Mouse (Mus musculus) midbrain, embryonic 15.5 days (tissue): ENCODE results near the gene Gm21972. TPM values are rescaled to one million over a fixed set of nuclear protein-coding genes. Genes with fewer than 3 reads are reported as not detected.

Experiments used
- ATAC-seq: fragments of 200-750 bp; cut with Nextera tagmentation; replicated peaks from 2 replicates; pipeline ENCODE4 v1.8.0; 2017; ENCODE audit warnings: moderate TSS enrichment
- H3K27ac ChIP-seq: fragments of 300-500 bp; sonication (generic); 2 replicates; pipeline ENCODE4 v1.5.1; 2015; ENCODE audit warnings: mild to moderate bottlenecking, inconsistent platforms
- H3K27me3 ChIP-seq: fragments of 300-500 bp; sonication (generic); replicated peaks from 2 replicates; pipeline ENCODE4 v1.6.1; 2015; ENCODE audit warnings: inconsistent platforms
- H3K36me3 ChIP-seq: fragments of 300-500 bp; sonication (generic); replicated peaks from 2 replicates; pipeline ENCODE4 v1.6.1; 2015; ENCODE audit warnings: inconsistent platforms
- H3K4me1 ChIP-seq: fragments of 300-500 bp; sonication (generic); 2 replicates; pipeline ENCODE4 v1.6.1; 2015; ENCODE audit warnings: inconsistent platforms
- H3K4me2 ChIP-seq: fragments of 300-500 bp; sonication (generic); 2 replicates; pipeline ENCODE4 v1.6.1; 2015; ENCODE audit warnings: inconsistent platforms, mild to moderate bottlenecking, moderate library complexity
- H3K4me3 ChIP-seq: fragments of 300-500 bp; sonication (generic); 2 replicates; pipeline ENCODE4 v1.5.1; 2015; ENCODE audit warnings: mild to moderate bottlenecking, inconsistent platforms
- H3K9ac ChIP-seq: fragments of 300-500 bp; sonication (generic); 2 replicates; pipeline ENCODE4 v1.6.1; 2015; ENCODE audit warnings: mild to moderate bottlenecking, inconsistent platforms
- H3K9me3 ChIP-seq: fragments of 300-500 bp; sonication (generic); 2 replicates; pipeline ENCODE4 v1.6.1; 2016; ENCODE audit warnings: inconsistent platforms
- WGBS: fragments of 180-500 bp; shearing (Covaris S2); methylation state at CpG from one replicate; pipeline ENCODE4 v1.1.7; 2015; ENCODE audit warnings: mixed read lengths; 5-methylcytosine and 5-hydroxymethylcytosine counted together
- polyA plus RNA-seq: library from polyadenylated mRNA; unstranded; fragments of >200 nt; fragmentation: Nextera tagmentation; extraction: Ambion mirVana; gene quantifications from 2 replicates; pipeline ENCODE4 v1.2.1, GENCODE M21; 2015

Gm21972 gene
- polyA plus RNA-seq, 1 experiment from 2014 or later = 0.23 TPM

GRCm38 (mm10) chr1:86202617-86203219 lies 69.3 kb downstream of the Gm21972 start:
- WGBS = 88% methylated on average over 9 of the region's 9 CpGs
- H3K36me3 ChIP-seq = peaks cover 47% of the 10 kb centered on the region

GRCm38 (mm10) chr1:86210676-86211075 lies 77.2 kb downstream of the Gm21972 start:
- H3K4me2 ChIP-seq = no peak overlapping the region
- H3K4me1 ChIP-seq = no peaks in the 10 kb centered on the region
- WGBS = 79% methylated on average over 7 of the region's 7 CpGs
- H3K27me3 ChIP-seq = no peaks in the 10 kb centered on the region
- H3K36me3 ChIP-seq = peaks cover 48% of the 10 kb centered on the region; the same call in 1 of the 2 replicates
- no peak overlapping the region for H3K27ac ChIP-seq
- ATAC-seq = no peak
- no peak overlapping the region for H3K9ac ChIP-seq
- no peak overlapping the region for H3K4me3 ChIP-seq
- H3K9me3 ChIP-seq = no peaks in the 10 kb centered on the region

More at GRCm38 (mm10) chr1:86202617-86203219, 69.3 kb downstream of the Gm21972 start:
- Histone ChIP-seq H3K4me2 (no peak overlapping the region), H3K4me3 (no peak overlapping the region), H3K9ac (no peak overlapping the region), H3K4me1 (no peaks in the 10 kb centered on the region), H3K27me3 (no peaks in the 10 kb centered on the region), H3K9me3 (no peaks in the 10 kb centered on the region), H3K27ac (no peak overlapping the region)
- no peak for ATAC-seq

- H3K36me3 ChIP-seq = peaks cover 46% of the 10 kb centered on the region; the same call in 1 of the 2 replicates
- 91% methylated on average over 1 of the region's 1 CpGs for WGBS
These were observed 78.1 kb downstream of the Gm21972 start for GRCm38 (mm10) chr1:86211498-86211897.

More at GRCm38 (mm10) chr1:86211498-86211897, 78.1 kb downstream of the Gm21972 start:
- Histone ChIP-seq H3K27ac (no peak overlapping the region), H3K9me3 (no peaks in the 10 kb centered on the region), H3K4me3 (no peak overlapping the region), H3K9ac (no peak overlapping the region), H3K4me2 (no peak overlapping the region), H3K4me1 (no peaks in the 10 kb centered on the region), H3K27me3 (no peaks in the 10 kb centered on the region)
- ATAC-seq = no peak

Other genes starting within 250 kb of the Gm21972 start
- 233 and 248 TPM in 2 replicates for gene Itm2c, start 239.4 kb upstream of the Gm21972 start, polyA plus RNA-seq
- 8.9 and 11.0 TPM in 2 replicates for gene 4933407L21Rik, start 205.2 kb upstream of the Gm21972 start, polyA plus RNA-seq
- 0.15 and 0.17 TPM in 2 replicates for gene Gpr55, start 172.6 kb upstream of the Gm21972 start, polyA plus RNA-seq
- gene Spata3, start 116.8 kb upstream of the Gm21972 start, polyA plus RNA-seq = 0.35 and 0.52 TPM in 2 replicates
- 8.6 and 9.7 TPM in 2 replicates for gene 2810459M11Rik, start 87.8 kb upstream of the Gm21972 start, polyA plus RNA-seq
- gene Psmd1, start 69.2 kb upstream of the Gm21972 start, polyA plus RNA-seq = 191 TPM in 2 replicates
- gene Htr2b, start 21.7 kb upstream of the Gm21972 start, polyA plus RNA-seq = 0.11 and 0.46 TPM in 2 replicates
- gene Armc9, start 21.1 kb downstream of the Gm21972 start, polyA plus RNA-seq = 35.7 and 39.7 TPM in 2 replicates
- gene B3gnt7, start 169.2 kb downstream of the Gm21972 start, polyA plus RNA-seq = 7.0 and 8.3 TPM in 2 replicates
- 184 and 193 TPM in 2 replicates for gene Ncl, start 225.8 kb downstream of the Gm21972 start, polyA plus RNA-seq